Mouse (Mus musculus): ENCODE data around the gene Gsdma3. TPM values are rescaled to one million over a fixed set of nuclear protein-coding genes. Genes with fewer than 3 reads are reported as not detected.

The Gsdma3 gene
- not detected in 2 replicates for total RNA-seq (2017)

GRCm38 (mm10) chr11:98625611-98626410, at the start of gene Gsdma3, which contains the start of gene Gm12355:
Gene Gsdma3, plus strand, starts transcription at chr11:98626360.
Gene Gm12355, minus strand, starts transcription at chr11:98625661.
- no peak for ATAC-seq (replicated peaks in 1 of 2; ENCODE audit: insufficient read depth in 1 of 2, low FRiP score in 2 of 2, low TSS enrichment in 1 of 2, low read depth in 1 of 2, poor library complexity in 2 of 2, severe bottlenecking in 2 of 2)

- no peak for ATAC-seq (replicated peaks in 1 of 2; ENCODE audit: insufficient read depth in 1 of 2, low FRiP score in 2 of 2, low TSS enrichment in 1 of 2, low read depth in 1 of 2, poor library complexity in 2 of 2, severe bottlenecking in 2 of 2)
These were observed 48.4 kb upstream of the Gsdma3 start for GRCm38 (mm10) chr11:98577776-98578175.

GRCm38 (mm10) chr11:98580301-98581121, 45.6 kb upstream of the Gsdma3 start:
- ATAC-seq (replicated peaks in 1 of 2; ENCODE audit: insufficient read depth in 1 of 2, low FRiP score in 2 of 2, low TSS enrichment in 1 of 2, low read depth in 1 of 2, poor library complexity in 2 of 2, severe bottlenecking in 2 of 2) = peak in 1 of 2 experiments; percentile 17; a peak in 1 of 4 replicates

- ATAC-seq (replicated peaks in 1 of 2; ENCODE audit: insufficient read depth in 1 of 2, low FRiP score in 2 of 2, low TSS enrichment in 1 of 2, low read depth in 1 of 2, poor library complexity in 2 of 2, severe bottlenecking in 2 of 2) = peak; percentile 14 to 49; a peak in 3 of 4 replicates
These were observed 44.7 kb upstream of the Gsdma3 start for GRCm38 (mm10) chr11:98581286-98582029.

GRCm38 (mm10) chr11:98582030-98582388, 44.2 kb upstream of the Gsdma3 start:
- ATAC-seq (replicated peaks in 1 of 2; ENCODE audit: insufficient read depth in 1 of 2, low FRiP score in 2 of 2, low TSS enrichment in 1 of 2, low read depth in 1 of 2, poor library complexity in 2 of 2, severe bottlenecking in 2 of 2) = 0 out of 4 replicates have a peak, but pooled peaks of 1 of the 2 experiments have one; percentile 1

GRCm38 (mm10) chr11:98582551-98583264, 43.5 kb upstream of the Gsdma3 start:
- ATAC-seq (replicated peaks in 1 of 2; ENCODE audit: insufficient read depth in 1 of 2, low FRiP score in 2 of 2, low TSS enrichment in 1 of 2, low read depth in 1 of 2, poor library complexity in 2 of 2, severe bottlenecking in 2 of 2) = peak; percentile 24 to 47

- ATAC-seq (replicated peaks in 1 of 2; ENCODE audit: insufficient read depth in 1 of 2, low FRiP score in 2 of 2, low TSS enrichment in 1 of 2, low read depth in 1 of 2, poor library complexity in 2 of 2, severe bottlenecking in 2 of 2) = no peak
These were observed 43.0 kb upstream of the Gsdma3 start for GRCm38 (mm10) chr11:98583265-98583552.

GRCm38 (mm10) chr11:98583571-98583970, 42.6 kb upstream of the Gsdma3 start:
- no peak for ATAC-seq (replicated peaks in 1 of 2; ENCODE audit: insufficient read depth in 1 of 2, low FRiP score in 2 of 2, low TSS enrichment in 1 of 2, low read depth in 1 of 2, poor library complexity in 2 of 2, severe bottlenecking in 2 of 2)

GRCm38 (mm10) chr11:98584146-98584545, 42.0 kb upstream of the Gsdma3 start:
- no peak for ATAC-seq (replicated peaks in 1 of 2; ENCODE audit: insufficient read depth in 1 of 2, low FRiP score in 2 of 2, low TSS enrichment in 1 of 2, low read depth in 1 of 2, poor library complexity in 2 of 2, severe bottlenecking in 2 of 2)

- ATAC-seq (replicated peaks in 1 of 2; ENCODE audit: insufficient read depth in 1 of 2, low FRiP score in 2 of 2, low TSS enrichment in 1 of 2, low read depth in 1 of 2, poor library complexity in 2 of 2, severe bottlenecking in 2 of 2) = no peak
These were observed 41.5 kb upstream of the Gsdma3 start for GRCm38 (mm10) chr11:98584629-98585177.

DNA sequence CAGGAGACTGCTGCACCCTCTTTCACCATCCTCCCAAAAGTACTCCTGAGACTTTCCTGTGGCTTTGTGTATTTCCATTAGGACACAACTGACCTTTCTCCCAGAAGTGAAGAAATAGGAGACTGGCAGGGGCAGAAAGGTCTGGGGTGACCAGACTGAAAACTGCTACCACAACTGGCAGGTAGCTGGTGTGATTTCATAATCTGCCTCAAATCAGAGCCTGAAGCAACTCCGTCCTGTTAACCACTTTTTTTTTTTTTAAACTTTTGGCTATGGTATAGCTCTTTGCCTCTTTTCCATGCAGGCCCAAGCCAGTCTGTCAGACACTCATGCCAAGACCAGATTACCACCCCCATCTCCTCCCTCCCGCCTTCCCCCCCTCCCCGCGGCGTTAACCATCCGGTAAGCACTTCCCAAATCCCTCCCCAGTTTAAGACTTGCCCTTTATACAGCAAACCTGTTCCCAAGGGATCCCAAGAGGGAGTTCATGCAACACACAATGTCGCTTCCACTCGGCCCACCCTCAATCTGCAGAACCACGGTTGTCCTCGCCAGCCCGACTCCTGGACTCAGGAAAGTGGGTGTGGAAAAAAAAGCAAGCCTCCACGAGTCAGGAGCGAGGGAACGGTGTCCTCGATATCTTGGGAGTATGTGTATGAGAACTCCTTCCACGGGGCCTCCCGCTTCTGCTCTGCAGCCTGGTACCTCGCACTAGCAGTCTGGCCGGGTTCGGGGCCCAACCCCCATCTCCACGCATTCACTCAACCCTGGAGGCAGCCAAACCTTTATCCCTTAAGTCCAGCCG, 39.9 kb upstream of the Gsdma3 start:
- no peak for ATAC-seq (replicated peaks in 1 of 2; ENCODE audit: insufficient read depth in 1 of 2, low FRiP score in 2 of 2, low TSS enrichment in 1 of 2, low read depth in 1 of 2, poor library complexity in 2 of 2, severe bottlenecking in 2 of 2)

- peak; percentile 75 to 87 for ATAC-seq (replicated peaks in 1 of 2; ENCODE audit: insufficient read depth in 1 of 2, low FRiP score in 2 of 2, low TSS enrichment in 1 of 2, low read depth in 1 of 2, poor library complexity in 2 of 2, severe bottlenecking in 2 of 2)
These were observed 39.1 kb upstream of the Gsdma3 start, which contains the start of gene Ormdl3 for GRCm38 (mm10) chr11:98586892-98587563. Gene Ormdl3, minus strand, starts transcription at chr11:98587368.

DNA sequence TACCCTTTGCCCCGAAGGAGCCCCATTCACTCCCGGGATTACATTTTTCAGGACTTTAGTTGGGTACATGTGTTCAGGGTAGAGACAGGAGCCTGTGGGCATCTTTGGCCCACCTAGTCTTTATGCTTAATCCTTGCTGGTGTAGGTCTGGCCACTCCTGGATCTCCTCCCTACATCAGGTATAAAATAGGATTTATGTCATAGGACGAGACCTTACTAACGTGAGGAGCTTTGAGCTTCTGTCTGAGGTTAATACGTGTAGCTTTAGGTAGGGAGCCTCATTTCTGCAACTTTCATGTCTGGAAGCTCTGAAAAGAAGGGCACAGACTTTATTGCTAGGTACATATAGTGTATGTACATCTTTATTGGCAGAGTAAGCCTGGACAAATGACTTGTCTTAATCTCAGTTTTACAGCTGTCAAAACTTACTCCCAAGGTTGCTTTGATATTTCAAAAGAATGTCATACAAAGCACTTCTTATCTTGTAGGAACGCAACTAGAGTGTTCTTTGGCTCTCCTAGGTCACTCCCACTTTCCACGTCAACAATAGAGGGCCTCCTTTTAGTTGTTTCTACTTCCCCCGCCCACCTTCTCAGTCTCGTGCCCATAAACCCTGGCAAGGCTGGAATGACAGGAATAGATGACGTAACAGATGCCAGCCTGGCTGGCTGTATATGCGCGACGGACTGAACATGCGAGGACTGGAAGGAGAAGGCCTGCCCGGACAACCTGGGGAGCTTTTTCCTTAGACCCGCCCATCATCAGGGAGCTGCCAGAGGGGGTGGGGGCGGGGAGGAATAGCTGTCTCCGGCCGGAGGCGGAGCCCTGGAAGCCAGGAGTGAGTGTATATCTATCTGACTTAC, 38.2 kb upstream of the Gsdma3 start:
- peak; percentile 64 to 77 for ATAC-seq (replicated peaks in 1 of 2; ENCODE audit: insufficient read depth in 1 of 2, low FRiP score in 2 of 2, low TSS enrichment in 1 of 2, low read depth in 1 of 2, poor library complexity in 2 of 2, severe bottlenecking in 2 of 2)

- no peak for ATAC-seq (replicated peaks in 1 of 2; ENCODE audit: insufficient read depth in 1 of 2, low FRiP score in 2 of 2, low TSS enrichment in 1 of 2, low read depth in 1 of 2, poor library complexity in 2 of 2, severe bottlenecking in 2 of 2)
These were observed 37.3 kb upstream of the Gsdma3 start for GRCm38 (mm10) chr11:98588833-98589281.

GRCm38 (mm10) chr11:98589306-98589705, 36.9 kb upstream of the Gsdma3 start:
- ATAC-seq (replicated peaks in 1 of 2; ENCODE audit: insufficient read depth in 1 of 2, low FRiP score in 2 of 2, low TSS enrichment in 1 of 2, low read depth in 1 of 2, poor library complexity in 2 of 2, severe bottlenecking in 2 of 2) = no peak
